8 mouse cellular contexts compared by ENCODE assay signal in genomic region chr14:31206472-31206981, GRCm38 (mm10). TPM values are rescaled to one million over a fixed set of nuclear protein-coding genes. Genes with fewer than 3 reads are reported as not detected.
DNase-seq lines count a peak whose midpoint lies in the region; ATAC-seq and TF ChIP-seq lines count a peak whose summit lies in the region.

No protein-coding gene starts in this region.

- TF ChIP-seq CTCF in G1E (IDR thresholded peaks at IDR 0.05; ENCODE audit: low read depth, low read length) = no peak
- no peak for TF ChIP-seq CTCF in testis, adult 2 months (IDR thresholded peaks at IDR 0.05; ENCODE audit: control insufficient read depth, insufficient read depth, insufficient replicate concordance, low read depth, low read length)

- peak; percentile 72 for TF ChIP-seq POLR2A in testis, adult 2 months (IDR thresholded peaks at IDR 0.05; ENCODE audit: control insufficient read depth, low read depth, low read length)

- H3K4me1 ChIP-seq in G1E (ENCODE audit: insufficient read depth, low read depth, low read length) = peaks cover 46% of the 10 kb centered on the region
- H3K4me1 ChIP-seq in forebrain, embryonic 16.5 days (replicated peaks; ENCODE audit: control insufficient read depth, insufficient read depth, low read length) = peaks cover 20% of the 10 kb centered on the region
- peaks cover 18% of the 10 kb centered on the region; the same call in 1 of the 2 replicates for H3K4me1 ChIP-seq in neural tube, embryonic 14.5 days (ENCODE audit: control insufficient read depth, insufficient read depth, low read length)
- peaks cover 13% of the 10 kb centered on the region for H3K4me1 ChIP-seq in testis, adult 2 months (ENCODE audit: control insufficient read depth, insufficient read depth, low read length)

- peak overlapping the region; percentile 96 for H3K4me2 ChIP-seq in forebrain, embryonic 16.5 days (ENCODE audit: low read length)
- H3K4me2 ChIP-seq in neural tube, embryonic 14.5 days (ENCODE audit: low read depth, low read length) = peak overlapping the region; percentile 98

- peak overlapping the region; percentile 92 for H3K9ac ChIP-seq in forebrain, embryonic 16.5 days (replicated peaks; ENCODE audit: low read depth, low read length)
- H3K9ac ChIP-seq in neural tube, embryonic 14.5 days (replicated peaks; ENCODE audit: low read depth, low read length) = peak overlapping the region; percentile 88

- peak; percentile 96 for DNase-seq in G1E (ENCODE audit: low spot score)
- DNase-seq in cerebellum, adult 11-12 months = peak; percentile 96
- DNase-seq in heart, postnatal 36 days = peak; percentile 95
- DNase-seq in layer of hippocampus, adult 18-20 months (ENCODE audit: low spot score in 2 of 2) = peak; percentile 88 to 96
- peak; percentile 95 to 97 for DNase-seq in lung, adult 18-20 months

- intact Hi-C loops in heart, postnatal 36 days (cut with DNase I) = no loop called here

- peak; percentile 66 for ATAC-seq in G1E (ENCODE audit: extremely low read depth, insufficient number of reproducible peaks, low FRiP score, poor library complexity, severe bottlenecking)
- ATAC-seq in forebrain, embryonic 16.5 days = peak; percentile 72
- ATAC-seq in neural tube, embryonic 14.5 days (ENCODE audit: low read depth) = peak; percentile 67

- H3K4me3 ChIP-seq in G1E (ENCODE audit: low read depth, low read length) = peak overlapping the region; percentile 81
- peak overlapping the region; percentile 87 for H3K4me3 ChIP-seq in forebrain, embryonic 16.5 days (replicated peaks; ENCODE audit: low read length)
- peak overlapping the region; percentile 75 for H3K4me3 ChIP-seq in neural tube, embryonic 14.5 days (ENCODE audit: low read depth, low read length)
- peak overlapping the region; percentile 92 for H3K4me3 ChIP-seq in testis, adult 2 months (ENCODE audit: control insufficient read depth, low read depth, low read length)

- H3K27me3 ChIP-seq in G1E (ENCODE audit: insufficient read depth, low read length) = peaks cover 23% of the 10 kb centered on the region
- H3K27me3 ChIP-seq in forebrain, embryonic 16.5 days (replicated peaks; ENCODE audit: control insufficient read depth, insufficient read depth, low read length) = no peaks in the 10 kb centered on the region
- no peaks in the 10 kb centered on the region for H3K27me3 ChIP-seq in neural tube, embryonic 14.5 days (ENCODE audit: control insufficient read depth, insufficient read depth, low read length)
- no peaks in the 10 kb centered on the region for H3K27me3 ChIP-seq in testis, adult 2 months (ENCODE audit: control insufficient read depth, insufficient read depth, low read length)

- WGBS in forebrain, embryonic 16.5 days = under 1% methylated on average over 31 of the region's 48 CpGs
- WGBS in neural tube, embryonic 14.5 days = 0% methylated on average over 46 of the region's 48 CpGs

- H3K36me3 ChIP-seq in G1E (replicated peaks) = peaks cover 38% of the 10 kb centered on the region
- peaks cover 19% of the 10 kb centered on the region for H3K36me3 ChIP-seq in forebrain, embryonic 16.5 days (ENCODE audit: control insufficient read depth, insufficient read depth)
- H3K36me3 ChIP-seq in neural tube, embryonic 14.5 days (ENCODE audit: control insufficient read depth, insufficient read depth, low read length) = peaks cover 26% of the 10 kb centered on the region
- no peaks in the 10 kb centered on the region for H3K36me3 ChIP-seq in testis, adult 2 months (ENCODE audit: control insufficient read depth, insufficient read depth, low read length)

- peak overlapping the region; percentile 91 for H3K27ac ChIP-seq in forebrain, embryonic 16.5 days (ENCODE audit: low read length)
- H3K27ac ChIP-seq in neural tube, embryonic 14.5 days (ENCODE audit: low read depth, low read length) = peak overlapping the region; percentile 93
- H3K27ac ChIP-seq in testis, adult 2 months (ENCODE audit: control insufficient read depth, insufficient read depth, low read depth, low read length) = peak overlapping the region; percentile 69

- H3K9me3 ChIP-seq in G1E (replicated peaks) = no peaks in the 10 kb centered on the region
- H3K9me3 ChIP-seq in forebrain, embryonic 16.5 days (ENCODE audit: control insufficient read depth, low read length) = no peaks in the 10 kb centered on the region
- H3K9me3 ChIP-seq in neural tube, embryonic 14.5 days (ENCODE audit: control insufficient read depth, low read length) = no peaks in the 10 kb centered on the region

RNA-seq across cellular contexts. Expression of gene Tnnc1, which starts 1.6 kb away (rescaled TPM):
- total RNA-seq in G1E (2014; fragmentation: Nextera tagmentation) (3.3 TPM in 1 of 2 replicates, not detected in the other), G1E (2017) (1.1 TPM in 1 of 2 replicates, not detected in the other)
- polyA plus RNA-seq in G1E (2012) = 0.08 TPM in 1 of 2 replicates, not detected in the other
- 1.5 and 2.5 TPM in 2 replicates for polyA plus RNA-seq in forebrain, embryonic 16.5 days (2015; fragmentation: Nextera tagmentation; extraction: Ambion mirVana)
- 1,000 to 10,000 TPM; 4,706 to 5,436 TPM for total RNA-seq in heart, postnatal 36 days (2021)
- total RNA-seq in layer of hippocampus, adult 18-20 months (2021) = 1 to 10 TPM; 2.0 to 3.5 TPM
- polyA plus RNA-seq in neural tube, embryonic 14.5 days (2014; fragmentation: Nextera tagmentation; extraction: Ambion mirVana) = 4.1 and 5.5 TPM in 2 replicates
- polyA plus RNA-seq in testis, adult 2 months (2012; rRNA removed) = 0.48 and 0.59 TPM in 2 replicates

RNA-seq across cellular contexts. Expression of gene Nisch, which starts 10.2 kb away (rescaled TPM):
- total RNA-seq in G1E (2014; fragmentation: Nextera tagmentation) (287 and 312 TPM in 2 replicates), G1E (2017) (83.8 and 87.1 TPM in 2 replicates)
- polyA plus RNA-seq in G1E (2012) = 173 and 201 TPM in 2 replicates
- 359 and 389 TPM in 2 replicates for polyA plus RNA-seq in forebrain, embryonic 16.5 days (2015; fragmentation: Nextera tagmentation; extraction: Ambion mirVana)
- 100 to 1,000 TPM; 128 to 143 TPM for total RNA-seq in heart, postnatal 36 days (2021)
- 100 to 1,000 TPM; 434 to 437 TPM for total RNA-seq in layer of hippocampus, adult 18-20 months (2021)
- polyA plus RNA-seq in neural tube, embryonic 14.5 days (2014; fragmentation: Nextera tagmentation; extraction: Ambion mirVana) = 282 and 335 TPM in 2 replicates
- 62.1 and 63.8 TPM in 2 replicates for polyA plus RNA-seq in testis, adult 2 months (2012; rRNA removed)

RNA-seq across cellular contexts. Expression of gene Sema3g, which starts 11.1 kb away (rescaled TPM):
- total RNA-seq in G1E (2014; fragmentation: Nextera tagmentation) = not detected in 2 replicates
- 0.11 TPM in 1 of 2 replicates, not detected in the other for total RNA-seq in G1E (2017)
- not detected in 2 replicates for polyA plus RNA-seq in G1E (2012)
- polyA plus RNA-seq in forebrain, embryonic 16.5 days (2015; fragmentation: Nextera tagmentation; extraction: Ambion mirVana) = 0.62 TPM in 2 replicates
- 10 to 100 TPM; 14.2 to 18.3 TPM for total RNA-seq in heart, postnatal 36 days (2021)
- 1 to 10 TPM; 5.2 to 5.7 TPM for total RNA-seq in layer of hippocampus, adult 18-20 months (2021)
- 0.13 and 0.21 TPM in 2 replicates for polyA plus RNA-seq in neural tube, embryonic 14.5 days (2014; fragmentation: Nextera tagmentation; extraction: Ambion mirVana)
- 0.65 and 0.79 TPM in 2 replicates for polyA plus RNA-seq in testis, adult 2 months (2012; rRNA removed)

RNA-seq across cellular contexts. Expression of gene Stab1, which starts 38.1 kb away (rescaled TPM):
- total RNA-seq in G1E (2014; fragmentation: Nextera tagmentation) (not detected in 2 replicates), G1E (2017) (0.44 and 0.52 TPM in 2 replicates)
- polyA plus RNA-seq in G1E (2012) = not detected in 2 replicates
- 13.0 and 13.9 TPM in 2 replicates for polyA plus RNA-seq in forebrain, embryonic 16.5 days (2015; fragmentation: Nextera tagmentation; extraction: Ambion mirVana)
- total RNA-seq in heart, postnatal 36 days (2021) = 10 to 100 TPM; 66.1 to 85.9 TPM
- total RNA-seq in layer of hippocampus, adult 18-20 months (2021) = 10 to 100 TPM; 15.6 to 16.2 TPM
- 7.0 and 28.7 TPM in 2 replicates for polyA plus RNA-seq in neural tube, embryonic 14.5 days (2014; fragmentation: Nextera tagmentation; extraction: Ambion mirVana)
- polyA plus RNA-seq in testis, adult 2 months (2012; rRNA removed) = 8.0 and 9.2 TPM in 2 replicates

RNA-seq across cellular contexts. Expression of gene Phf7, which starts 44.6 kb away (rescaled TPM):
- total RNA-seq in G1E (2014; fragmentation: Nextera tagmentation) (11.7 and 13.2 TPM in 2 replicates), G1E (2017) (5.8 and 6.5 TPM in 2 replicates)
- polyA plus RNA-seq in G1E (2012) = 1.7 and 1.9 TPM in 2 replicates
- polyA plus RNA-seq in forebrain, embryonic 16.5 days (2015; fragmentation: Nextera tagmentation; extraction: Ambion mirVana) = 11.5 and 12.2 TPM in 2 replicates
- 1 to 10 TPM; 3.8 to 4.3 TPM for total RNA-seq in heart, postnatal 36 days (2021)
- total RNA-seq in layer of hippocampus, adult 18-20 months (2021) = 1 to 10 TPM; 3.7 to 3.8 TPM
- polyA plus RNA-seq in neural tube, embryonic 14.5 days (2014; fragmentation: Nextera tagmentation; extraction: Ambion mirVana) = 11.8 TPM in 2 replicates
- 1,194 and 1,232 TPM in 2 replicates for polyA plus RNA-seq in testis, adult 2 months (2012; rRNA removed)

Comparison
In these comparisons a context has a peak if more than half of its experiments do, and no peak if none do; other contexts are left out.
1. Peak in every context shown above with its lines: DNase-seq, ATAC-seq, H3K4me3 ChIP-seq and H3K27ac ChIP-seq.